Mouse (Mus musculus) myocyte (in vitro differentiated cells): Measurements from ENCODE around the gene Rpgrip1. TPM values are rescaled to one million over a fixed set of nuclear protein-coding genes. Genes with fewer than 3 reads are reported as not detected.
A peak's percentile ranks its signal among the peaks of the same experiment; 100 is the strongest.

Source experiments
- H3K27me3 ChIP-seq: one replicate; pipeline ENCODE4 v1.6.1; 2011; ENCODE audit not compliant: control insufficient read depth, insufficient read depth, insufficient read length
- H3K36me3 ChIP-seq: one replicate; pipeline ENCODE4 v1.6.1; 2011; ENCODE audit not compliant: control insufficient read depth, insufficient read depth
- H3K4me2 ChIP-seq: one replicate; pipeline ENCODE4 v1.6.1; 2011; ENCODE audit warnings: low read depth, control low read depth
- H3K4me3 ChIP-seq: one replicate; pipeline ENCODE4 v1.5.1; 2011; ENCODE audit warnings: mild to moderate bottlenecking, control low read depth, moderate library complexity
- H3K79me2 ChIP-seq: one replicate; pipeline ENCODE4 v1.6.1; 2011; ENCODE audit not compliant: control insufficient read depth, insufficient read depth
- H3ac ChIP-seq: one replicate; pipeline ENCODE4 v1.6.1; 2011; ENCODE audit not compliant: control insufficient read depth, insufficient read length
- CEBPB ChIP-seq: IDR thresholded peaks from 2 replicates; pipeline ENCODE4 v1.6.1; 2011; ENCODE audit warnings: mild to moderate bottlenecking, moderate library complexity; ENCODE audit not compliant: poor library complexity, insufficient read depth, severe bottlenecking
- E2F4 ChIP-seq: IDR thresholded peaks from one replicate; pipeline ENCODE4 v1.6.1; 2011; ENCODE audit warnings: mild to moderate bottlenecking, control low read depth, moderate library complexity; ENCODE audit not compliant: insufficient read depth
- MAX ChIP-seq: IDR thresholded peaks from one replicate; pipeline ENCODE4 v1.6.1; 2011; ENCODE audit warnings: low read depth, mild to moderate bottlenecking, control low read depth
- MYOD1 ChIP-seq, 3 experiments: IDR thresholded peaks; one replicate each; pipeline ENCODE4 v1.6.1; 2011; ENCODE audit warnings: control low read depth in 2 of 3, low read depth in 2 of 3, mild to moderate bottlenecking in 2 of 3, moderate library complexity in 1 of 3; ENCODE audit not compliant: insufficient read length in 2 of 3, control insufficient read depth in 1 of 3
- MYOG ChIP-seq, 3 experiments: IDR thresholded peaks; one replicate each; pipeline ENCODE4 v1.6.1; 2011; ENCODE audit warnings: control low read depth in 2 of 3, low read depth in 2 of 3, mild to moderate bottlenecking in 2 of 3; ENCODE audit not compliant: insufficient read length in 2 of 3, control insufficient read depth in 1 of 3, insufficient read depth in 1 of 3
- POLR2A ChIP-seq: IDR thresholded peaks from one replicate; pipeline ENCODE4 v1.6.1; 2011; ENCODE audit warnings: low read depth, mild to moderate bottlenecking, control low read depth, moderate library complexity; ENCODE audit not compliant: insufficient read length
- POLR2AphosphoS2 ChIP-seq: IDR thresholded peaks from one replicate; pipeline ENCODE4 v1.6.1; 2011; ENCODE audit warnings: low read depth, control low read depth; ENCODE audit not compliant: insufficient read length
- REST ChIP-seq: IDR thresholded peaks from one replicate; pipeline ENCODE4 v1.6.1; 2011; ENCODE audit warnings: mild to moderate bottlenecking, control low read depth, moderate library complexity; ENCODE audit not compliant: insufficient read depth, insufficient read length
- SRF ChIP-seq: IDR thresholded peaks from one replicate; pipeline ENCODE4 v1.6.1; 2011; ENCODE audit warnings: low read depth; ENCODE audit not compliant: control insufficient read depth, insufficient read length
- TCF12 ChIP-seq: IDR thresholded peaks from one replicate; pipeline ENCODE4 v1.6.1; 2011; ENCODE audit warnings: mild to moderate bottlenecking, control low read depth; ENCODE audit not compliant: poor library complexity, insufficient read depth, severe bottlenecking
- TCF3 ChIP-seq: IDR thresholded peaks from one replicate; pipeline ENCODE4 v1.6.1; 2011; ENCODE audit warnings: low read depth, control low read depth; ENCODE audit not compliant: insufficient read length
- USF1 ChIP-seq: IDR thresholded peaks from one replicate; pipeline ENCODE4 v1.6.1; 2011; ENCODE audit warnings: low read depth, mild to moderate bottlenecking, control low read depth, moderate library complexity
- polyA plus RNA-seq: library from polyadenylated mRNA; unstranded; fragments of >200 nt; fragmentation: generic; extraction: Trizol; gene quantifications from one replicate; pipeline ENCODE4 v1.2.1, GENCODE M21; 2012; ENCODE audit warnings: missing spikeins

Rpgrip1 gene
- polyA plus RNA-seq, 1 experiment = 0.47 TPM

DNA sequence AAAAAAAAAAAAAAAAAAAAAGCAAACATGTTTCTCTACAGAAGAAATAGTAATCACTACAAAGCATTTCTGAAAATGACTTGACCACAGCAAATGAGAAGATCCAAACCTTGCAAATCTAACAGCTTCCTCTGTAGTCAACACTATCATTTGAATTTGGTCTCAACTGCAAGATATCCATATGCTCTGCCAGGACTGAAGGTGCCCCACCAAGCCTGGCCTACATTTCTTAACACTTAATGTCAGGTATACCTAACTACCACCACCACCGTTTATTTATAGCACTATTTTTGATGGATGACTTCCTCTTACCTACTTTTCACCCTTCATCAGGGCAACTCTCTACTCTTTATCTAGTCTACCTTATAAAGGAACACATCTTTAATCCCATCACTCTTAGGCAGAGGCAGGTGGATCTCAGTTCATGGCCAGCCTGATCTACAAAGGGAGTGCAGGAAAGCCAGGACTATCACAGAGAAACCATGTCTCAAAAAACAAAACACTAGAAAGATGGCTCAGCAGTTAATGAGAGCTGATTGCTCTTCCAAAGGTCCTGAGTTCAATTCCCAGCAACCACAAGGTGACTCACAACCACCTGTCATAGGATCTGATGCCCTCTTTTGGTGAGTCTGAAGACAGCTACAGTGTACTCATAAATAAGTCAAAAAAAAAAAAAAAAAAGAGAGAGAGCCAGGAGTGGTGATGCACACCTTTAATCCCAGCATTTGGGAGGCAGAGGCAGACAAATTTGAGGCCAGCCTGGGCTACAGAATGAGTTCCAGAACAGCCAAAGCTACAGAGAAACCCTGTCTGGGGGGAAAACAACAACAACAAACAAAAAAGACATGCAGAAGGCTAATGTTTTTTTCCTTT, 9.0 kb upstream of the Rpgrip1 start:
- H3K4me3 ChIP-seq = peak overlapping the region; percentile 99
- no peak for TF ChIP-seq MYOG (IDR thresholded peaks at IDR 0.05; ENCODE audit: control insufficient read depth in 1 of 3, insufficient read depth in 1 of 3, insufficient read length in 2 of 3, low read depth in 2 of 3)
- no peak for TF ChIP-seq E2F4
- TF ChIP-seq POLR2A = no peak
- no peak for TF ChIP-seq MYOD1 (IDR thresholded peaks at IDR 0.05; ENCODE audit: control insufficient read depth in 1 of 3, insufficient read length in 2 of 3, low read depth in 2 of 3)
- no peak for TF ChIP-seq SRF
- TF ChIP-seq TCF3 = no peak
- TF ChIP-seq REST = no peak
- TF ChIP-seq TCF12 = no peak
- no peak for TF ChIP-seq MAX
- TF ChIP-seq CEBPB = no peak
- TF ChIP-seq POLR2AphosphoS2 = no peak
- no peak for TF ChIP-seq USF1
- H3K36me3 ChIP-seq = peaks cover 21% of the 10 kb centered on the region
- no peaks in the 10 kb centered on the region for H3K27me3 ChIP-seq
- no peak overlapping the region for H3ac ChIP-seq
- peak overlapping the region; percentile 94 for H3K4me2 ChIP-seq
- peaks cover 72% of the 10 kb centered on the region for H3K79me2 ChIP-seq

DNA sequence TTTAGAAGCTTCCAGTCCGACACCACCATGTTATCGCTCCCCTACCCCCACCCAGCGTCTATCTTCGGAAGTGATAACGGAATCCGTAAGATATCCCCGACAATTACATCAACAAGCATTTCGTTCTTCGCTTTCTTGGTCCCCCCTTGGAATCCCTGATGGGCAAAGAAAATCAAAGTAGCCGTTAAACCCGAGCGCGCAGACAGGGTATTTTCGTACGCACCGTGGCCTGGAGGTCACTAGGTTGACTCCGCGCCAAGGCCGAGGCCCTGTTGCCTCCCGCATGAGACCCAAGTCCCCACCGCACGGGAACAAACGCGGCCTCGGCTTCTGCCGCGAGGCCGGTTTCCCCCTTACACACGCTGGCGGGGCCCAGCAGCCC, 7.0 kb upstream of the Rpgrip1 start:
- H3K27me3 ChIP-seq = no peaks in the 10 kb centered on the region
- TF ChIP-seq MYOG (IDR thresholded peaks at IDR 0.05; ENCODE audit: control insufficient read depth in 1 of 3, insufficient read depth in 1 of 3, insufficient read length in 2 of 3, low read depth in 2 of 3) (no peak), SRF (no peak), USF1 (no peak), CEBPB (no peak), E2F4 (no peak), TCF3 (no peak), REST (no peak), POLR2AphosphoS2 (no peak), POLR2A (no peak), MAX (no peak), TCF12 (no peak), MYOD1 (IDR thresholded peaks at IDR 0.05; ENCODE audit: control insufficient read depth in 1 of 3, insufficient read length in 2 of 3, low read depth in 2 of 3) (no peak)
- H3K36me3 ChIP-seq = peaks cover 13% of the 10 kb centered on the region
- peaks cover 53% of the 10 kb centered on the region for H3K79me2 ChIP-seq
- peak overlapping the region; percentile 46 for H3ac ChIP-seq
- no peak overlapping the region for H3K4me2 ChIP-seq
- peak overlapping the region; percentile 99 for H3K4me3 ChIP-seq

DNA sequence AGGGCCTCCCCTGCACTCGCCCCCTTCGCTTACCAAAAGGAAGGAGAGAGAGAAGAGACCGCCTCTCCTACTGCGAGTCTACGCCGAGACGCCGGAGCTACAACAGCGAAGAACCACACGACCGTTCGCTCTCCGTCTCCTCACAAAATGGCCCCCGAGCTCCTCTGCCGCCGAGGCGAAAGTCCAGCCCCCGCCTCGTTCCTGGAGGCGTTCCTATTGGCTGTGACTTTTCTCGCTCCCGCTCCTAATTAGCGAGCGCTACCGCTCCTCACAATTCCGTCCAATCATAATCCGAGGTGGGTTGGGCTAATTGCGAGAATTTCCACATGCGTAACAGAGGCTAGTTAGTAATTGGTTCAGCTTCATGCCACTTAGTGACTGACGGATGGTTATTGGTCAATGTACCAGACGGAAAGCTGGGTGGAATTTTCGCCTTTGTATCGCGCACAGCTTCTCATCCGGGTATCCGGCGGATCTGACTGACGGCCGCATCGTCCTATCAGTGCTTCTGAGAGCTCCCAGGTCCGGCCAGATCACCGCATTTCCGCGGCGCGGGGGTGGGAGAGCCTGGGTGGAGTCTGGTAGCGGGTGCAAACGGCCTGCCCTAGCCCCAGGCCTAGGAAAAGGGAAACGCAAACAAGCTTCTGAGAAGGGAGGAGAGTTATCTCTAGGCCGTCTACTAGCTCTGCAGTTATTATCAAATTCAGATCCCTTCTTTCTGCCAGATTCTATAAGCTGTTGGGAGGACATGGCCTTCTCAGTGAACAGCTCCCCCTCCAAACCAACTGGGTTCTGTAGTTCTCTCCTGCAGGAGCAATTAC, 6.4 kb upstream of the Rpgrip1 start, which contains the start of gene Hnrnpc:
TSS of gene Hnrnpc (minus strand) at position 173 of the 821 bp plus-strand sequence.
- H3K79me2 ChIP-seq = peaks cover 47% of the 10 kb centered on the region
- peaks cover 13% of the 10 kb centered on the region for H3K36me3 ChIP-seq
- H3ac ChIP-seq = peak within 1 kb of the TSS; percentile 46
- H3K4me3 ChIP-seq = peak within 1 kb of the TSS; percentile 99
- H3K27me3 ChIP-seq = no peaks in the 10 kb centered on the region
- peak within 1 kb of the TSS; percentile 94 for H3K4me2 ChIP-seq
- TF ChIP-seq CEBPB = no peak
- TF ChIP-seq TCF12 = no peak
- no peak for TF ChIP-seq REST
- no peak for TF ChIP-seq MAX
- TF ChIP-seq POLR2A = peak; percentile 96
- TF ChIP-seq MYOG (IDR thresholded peaks at IDR 0.05; ENCODE audit: control insufficient read depth in 1 of 3, insufficient read depth in 1 of 3, insufficient read length in 2 of 3, low read depth in 2 of 3) = no peak
- TF ChIP-seq MYOD1 (IDR thresholded peaks at IDR 0.05; ENCODE audit: control insufficient read depth in 1 of 3, insufficient read length in 2 of 3, low read depth in 2 of 3) = no peak
- TF ChIP-seq E2F4 = no peak
- peak; percentile 98 for TF ChIP-seq POLR2AphosphoS2
- no peak for TF ChIP-seq SRF

DNA sequence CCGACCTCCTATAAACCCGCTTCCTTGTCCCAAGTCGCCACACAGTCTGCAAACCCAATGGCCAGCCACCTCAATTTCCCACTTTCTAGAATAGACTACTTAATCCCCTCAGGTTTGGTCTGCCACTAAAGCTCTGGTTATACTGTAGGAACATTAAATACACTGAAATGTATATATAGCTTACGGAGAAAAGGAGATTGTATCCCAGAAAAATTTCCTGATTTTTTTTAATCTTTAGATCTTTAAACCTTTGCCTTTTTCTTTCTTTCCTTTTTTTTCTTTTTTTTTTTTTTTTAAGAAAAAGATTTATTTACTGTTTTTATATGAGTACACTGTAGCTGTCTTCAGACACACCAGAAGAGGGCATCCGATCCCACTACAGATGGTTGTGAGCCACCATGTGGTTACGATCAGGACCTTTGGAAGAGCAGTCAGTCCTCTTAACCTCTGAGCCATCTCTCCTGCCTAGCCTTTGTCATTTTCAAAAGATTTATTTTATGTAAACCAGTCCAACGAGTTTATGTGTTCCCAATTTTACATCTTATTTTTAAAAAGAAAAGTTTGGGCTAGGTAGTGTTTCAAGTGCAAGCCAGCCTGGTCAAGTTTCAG, 5.7 kb upstream of the Rpgrip1 start:
- Histone ChIP-seq H3K4me2 (peak overlapping the region; percentile 91), H3K4me3 (peak overlapping the region; percentile 99), H3K27me3 (no peaks in the 10 kb centered on the region), H3ac (no peak overlapping the region), H3K36me3 (peaks cover 7% of the 10 kb centered on the region), H3K79me2 (peaks cover 40% of the 10 kb centered on the region)
- no peak for TF ChIP-seq USF1
- no peak for TF ChIP-seq TCF12
- no peak for TF ChIP-seq POLR2A
- TF ChIP-seq E2F4 = no peak
- no peak for TF ChIP-seq CEBPB
- TF ChIP-seq POLR2AphosphoS2 = no peak
- no peak for TF ChIP-seq REST
- TF ChIP-seq SRF = no peak
- TF ChIP-seq MAX = no peak
- TF ChIP-seq MYOG (IDR thresholded peaks at IDR 0.05; ENCODE audit: control insufficient read depth in 1 of 3, insufficient read depth in 1 of 3, insufficient read length in 2 of 3, low read depth in 2 of 3) = no peak
